1 mouse cellular context compared by ENCODE assay signal in genomic region chr1:146584181-146584580, GRCm38 (mm10).
TF ChIP-seq lines count a peak whose summit lies in the region.

No protein-coding gene starts in this region.

TF ChIP-seq in MEL, 35 proteins besides CTCF, POLR2A, EP300 and RAD21 (continued from another document):
- TF ChIP-seq RCOR1 (IDR thresholded peaks at IDR 0.05; ENCODE audit: low read depth, low read length) (no peak), USF2 (IDR thresholded peaks at IDR 0.05; ENCODE audit: borderline replicate concordance in 1 of 2, insufficient read depth in 1 of 2, low read depth in 1 of 2, low read length in 2 of 2) (no peak), ZMIZ1 (IDR thresholded peaks at IDR 0.05; ENCODE audit: low read depth, low read length) (no peak), JUND (IDR thresholded peaks at IDR 0.05; ENCODE audit: low read depth, low read length) (no peak), MYC (IDR thresholded peaks at IDR 0.05; ENCODE audit: low read depth, low read length) (no peak), ETS1 (IDR thresholded peaks at IDR 0.05; ENCODE audit: low read depth, low read length) (no peak)
